Mouse (Mus musculus) neural tube, embryonic 12.5 days (tissue): ENCODE measurements around the gene Ceacam19. TPM values are rescaled to one million over a fixed set of nuclear protein-coding genes. Genes with fewer than 3 reads are reported as not detected.

Experiments
- ATAC-seq: fragments of 200-750 bp; cut with Nextera tagmentation; 2 replicates; pipeline ENCODE4 v1.8.0; 2017; ENCODE audit warnings: low read depth, mild to moderate bottlenecking, moderate TSS enrichment, moderate library complexity; ENCODE audit not compliant: low FRiP score
- H3K27ac ChIP-seq: fragments of 300-500 bp; sonication (generic); 2 replicates; pipeline ENCODE4 v1.5.1; 2016
- H3K27me3 ChIP-seq: fragments of 300-500 bp; sonication (generic); replicated peaks from 2 replicates; pipeline ENCODE4 v1.6.1; 2016; ENCODE audit warnings: mild to moderate bottlenecking
- H3K36me3 ChIP-seq: fragments of 300-500 bp; sonication (generic); 2 replicates; pipeline ENCODE4 v1.6.1; 2016; ENCODE audit warnings: mild to moderate bottlenecking
- H3K4me1 ChIP-seq: fragments of 300-500 bp; sonication (generic); 2 replicates; pipeline ENCODE4 v1.6.1; 2016
- H3K4me2 ChIP-seq: fragments of 300-500 bp; sonication (generic); replicated peaks from 2 replicates; pipeline ENCODE4 v1.6.1; 2016; ENCODE audit warnings: mild to moderate bottlenecking
- H3K4me3 ChIP-seq: fragments of 300-500 bp; sonication (generic); 2 replicates; pipeline ENCODE4 v1.5.1; 2016
- H3K9ac ChIP-seq: fragments of 300-500 bp; sonication (generic); 2 replicates; pipeline ENCODE4 v1.6.1; 2016; ENCODE audit warnings: mild to moderate bottlenecking
- H3K9me3 ChIP-seq: fragments of 300-500 bp; sonication (generic); 2 replicates; pipeline ENCODE4 v1.6.1; 2016; ENCODE audit warnings: mild to moderate bottlenecking
- whole genome bisulfite sequencing: fragments of 180-500 bp; shearing (Covaris S2); methylation state at CpG from one replicate; pipeline ENCODE4 v1.1.7; 2016; 5-methylcytosine and 5-hydroxymethylcytosine counted together
- polyA plus RNA-seq: library from polyadenylated mRNA; unstranded; fragments of >200 nt; fragmentation: Nextera tagmentation; extraction: Ambion mirVana; gene quantifications from 2 replicates; pipeline ENCODE4 v1.2.1, GENCODE M21; 2016

The Ceacam19 gene
- polyA plus RNA-seq, 1 experiment from 2014 or later: not detected

GRCm38 (mm10) chr7:19871943-19872601, 15.7 kb downstream of the Ceacam19 start:
- ATAC-seq: no peak
- H3K4me3 ChIP-seq: no peak overlapping the region
- no peak overlapping the region for H3K4me2 ChIP-seq
- H3K27ac ChIP-seq: no peak overlapping the region
- H3K4me1 ChIP-seq: no peaks in the 10 kb centered on the region
- WGBS: 44% methylated on average over 5 of the region's 5 CpGs
- H3K36me3 ChIP-seq: no peaks in the 10 kb centered on the region
- no peaks in the 10 kb centered on the region for H3K27me3 ChIP-seq
- H3K9me3 ChIP-seq: no peaks in the 10 kb centered on the region
- H3K9ac ChIP-seq: no peak overlapping the region

GRCm38 (mm10) chr7:19871137-19871621, 16.6 kb downstream of the Ceacam19 start:
- Histone ChIP-seq H3K4me3 (no peak overlapping the region), H3K9ac (no peak overlapping the region), H3K9me3 (no peaks in the 10 kb centered on the region), H3K4me2 (no peak overlapping the region), H3K36me3 (no peaks in the 10 kb centered on the region), H3K27me3 (no peaks in the 10 kb centered on the region), H3K27ac (no peak overlapping the region), H3K4me1 (no peaks in the 10 kb centered on the region)
- 71% methylated on average over 10 of the region's 10 CpGs for WGBS
- no peak for ATAC-seq

GRCm38 (mm10) chr7:19867751-19868399, 19.9 kb downstream of the Ceacam19 start:
- no peaks in the 10 kb centered on the region for H3K36me3 ChIP-seq
- 89% methylated on average over 16 of the region's 16 CpGs for WGBS

GRCm38 (mm10) chr7:19866490-19866889, 21.3 kb downstream of the Ceacam19 start:
- H3K9me3 ChIP-seq: no peaks in the 10 kb centered on the region
- H3K4me2 ChIP-seq: no peak overlapping the region
- no peak overlapping the region for H3K4me3 ChIP-seq
- no peak overlapping the region for H3K27ac ChIP-seq
- no peak overlapping the region for H3K9ac ChIP-seq
- no peaks in the 10 kb centered on the region for H3K27me3 ChIP-seq
- WGBS: 85% methylated on average over 6 of the region's 6 CpGs
- no peaks in the 10 kb centered on the region for H3K36me3 ChIP-seq
- no peaks in the 10 kb centered on the region for H3K4me1 ChIP-seq
- no peak for ATAC-seq

More at GRCm38 (mm10) chr7:19867751-19868399, 19.9 kb downstream of the Ceacam19 start:
- H3K9ac ChIP-seq: no peak overlapping the region
- H3K27me3 ChIP-seq: no peaks in the 10 kb centered on the region
- ATAC-seq: no peak
- no peak overlapping the region for H3K4me3 ChIP-seq
- H3K9me3 ChIP-seq: no peaks in the 10 kb centered on the region
- H3K27ac ChIP-seq: no peak overlapping the region
- no peak overlapping the region for H3K4me2 ChIP-seq
- H3K4me1 ChIP-seq: no peaks in the 10 kb centered on the region

- Histone ChIP-seq H3K4me1 (no peaks in the 10 kb centered on the region), H3K27ac (no peak overlapping the region), H3K9me3 (no peaks in the 10 kb centered on the region), H3K4me2 (no peak overlapping the region), H3K27me3 (no peaks in the 10 kb centered on the region), H3K36me3 (no peaks in the 10 kb centered on the region), H3K9ac (no peak overlapping the region), H3K4me3 (no peak overlapping the region)
- ATAC-seq: no peak
- WGBS: 86% methylated on average over 8 of the region's 8 CpGs
Measured at GRCm38 (mm10) chr7:19865246-19866036, 22.3 kb downstream of the Ceacam19 start.

- no peak for ATAC-seq
- no peak overlapping the region for H3K4me2 ChIP-seq
- no peak overlapping the region for H3K27ac ChIP-seq
- H3K4me3 ChIP-seq: no peak overlapping the region
- H3K9ac ChIP-seq: no peak overlapping the region
- H3K4me1 ChIP-seq: no peaks in the 10 kb centered on the region
- WGBS: 40% methylated on average over 2 of the region's 2 CpGs
- no peaks in the 10 kb centered on the region for H3K36me3 ChIP-seq
- H3K27me3 ChIP-seq: no peaks in the 10 kb centered on the region
- no peaks in the 10 kb centered on the region for H3K9me3 ChIP-seq
Measured at GRCm38 (mm10) chr7:19864241-19864640, 23.5 kb downstream of the Ceacam19 start.

- Histone ChIP-seq H3K9ac (no peak within 1 kb of the TSS), H3K4me3 (no peak within 1 kb of the TSS), H3K4me2 (no peak within 1 kb of the TSS), H3K27me3 (no peaks in the 10 kb centered on the region), H3K36me3 (no peaks in the 10 kb centered on the region), H3K4me1 (no peaks in the 10 kb centered on the region), H3K9me3 (no peaks in the 10 kb centered on the region), H3K27ac (no peak within 1 kb of the TSS)
- 81% methylated on average over 9 of the region's 9 CpGs for WGBS
- ATAC-seq: no peak
Measured at GRCm38 (mm10) chr7:19861199-19861598, 26.6 kb downstream of the Ceacam19 start, which contains the start of gene Ceacam16. Gene Ceacam16, minus strand, starts transcription at chr7:19861299.

GRCm38 (mm10) chr7:19859740-19860139, 28.0 kb downstream of the Ceacam19 start:
- Histone ChIP-seq H3K27ac (no peak overlapping the region), H3K27me3 (no peaks in the 10 kb centered on the region), H3K4me2 (no peak overlapping the region), H3K36me3 (no peaks in the 10 kb centered on the region), H3K4me3 (no peak overlapping the region), H3K4me1 (no peaks in the 10 kb centered on the region), H3K9ac (no peak overlapping the region), H3K9me3 (no peaks in the 10 kb centered on the region)
- 77% methylated on average over 10 of the region's 10 CpGs for WGBS
- no peak for ATAC-seq

- no peaks in the 10 kb centered on the region for H3K36me3 ChIP-seq
- no peaks in the 10 kb centered on the region; the same call in 1 of the 2 replicates for H3K4me1 ChIP-seq
- 88% methylated on average over 6 of the region's 6 CpGs for WGBS
- ATAC-seq: no peak
- H3K27ac ChIP-seq: no peak overlapping the region
- no peak overlapping the region for H3K9ac ChIP-seq
- H3K9me3 ChIP-seq: no peaks in the 10 kb centered on the region
- H3K27me3 ChIP-seq: no peaks in the 10 kb centered on the region; the same call in 1 of the 2 replicates
- no peak overlapping the region for H3K4me3 ChIP-seq
- H3K4me2 ChIP-seq: no peak overlapping the region
Measured at GRCm38 (mm10) chr7:19856283-19856682, 31.5 kb downstream of the Ceacam19 start.

GRCm38 (mm10) chr7:19855663-19856062, 32.1 kb downstream of the Ceacam19 start:
- no peaks in the 10 kb centered on the region for H3K9me3 ChIP-seq
- H3K4me2 ChIP-seq: no peak overlapping the region
- no peaks in the 10 kb centered on the region; the same call in 1 of the 2 replicates for H3K4me1 ChIP-seq
- H3K9ac ChIP-seq: no peak overlapping the region
- no peak for ATAC-seq
- no peaks in the 10 kb centered on the region; the same call in 1 of the 2 replicates for H3K27me3 ChIP-seq
- no peak overlapping the region for H3K4me3 ChIP-seq
- H3K27ac ChIP-seq: no peak overlapping the region
- 83% methylated on average over 5 of the region's 5 CpGs for WGBS
- no peaks in the 10 kb centered on the region for H3K36me3 ChIP-seq

GRCm38 (mm10) chr7:19853526-19853925, 34.2 kb downstream of the Ceacam19 start:
- H3K4me2 ChIP-seq: no peak overlapping the region
- no peak overlapping the region for H3K27ac ChIP-seq
- no peaks in the 10 kb centered on the region; the same call in 1 of the 2 replicates for H3K27me3 ChIP-seq
- H3K9me3 ChIP-seq: no peaks in the 10 kb centered on the region
- WGBS: 90% methylated on average over 20 of the region's 20 CpGs
- no peak overlapping the region for H3K4me3 ChIP-seq
- H3K9ac ChIP-seq: no peak overlapping the region
- no peaks in the 10 kb centered on the region; the same call in 1 of the 2 replicates for H3K4me1 ChIP-seq
- no peaks in the 10 kb centered on the region for H3K36me3 ChIP-seq
- ATAC-seq: no peak
